Mouse (Mus musculus): Measurements from ENCODE around the gene Dnajc4. TPM values are rescaled to one million over a fixed set of nuclear protein-coding genes. Genes with fewer than 3 reads are reported as not detected.

Dnajc4 gene
- polyA plus RNA-seq (2015; fragmentation: Nextera tagmentation; extraction: Ambion mirVana): 24.2 and 25.9 TPM in 2 replicates

DNA sequence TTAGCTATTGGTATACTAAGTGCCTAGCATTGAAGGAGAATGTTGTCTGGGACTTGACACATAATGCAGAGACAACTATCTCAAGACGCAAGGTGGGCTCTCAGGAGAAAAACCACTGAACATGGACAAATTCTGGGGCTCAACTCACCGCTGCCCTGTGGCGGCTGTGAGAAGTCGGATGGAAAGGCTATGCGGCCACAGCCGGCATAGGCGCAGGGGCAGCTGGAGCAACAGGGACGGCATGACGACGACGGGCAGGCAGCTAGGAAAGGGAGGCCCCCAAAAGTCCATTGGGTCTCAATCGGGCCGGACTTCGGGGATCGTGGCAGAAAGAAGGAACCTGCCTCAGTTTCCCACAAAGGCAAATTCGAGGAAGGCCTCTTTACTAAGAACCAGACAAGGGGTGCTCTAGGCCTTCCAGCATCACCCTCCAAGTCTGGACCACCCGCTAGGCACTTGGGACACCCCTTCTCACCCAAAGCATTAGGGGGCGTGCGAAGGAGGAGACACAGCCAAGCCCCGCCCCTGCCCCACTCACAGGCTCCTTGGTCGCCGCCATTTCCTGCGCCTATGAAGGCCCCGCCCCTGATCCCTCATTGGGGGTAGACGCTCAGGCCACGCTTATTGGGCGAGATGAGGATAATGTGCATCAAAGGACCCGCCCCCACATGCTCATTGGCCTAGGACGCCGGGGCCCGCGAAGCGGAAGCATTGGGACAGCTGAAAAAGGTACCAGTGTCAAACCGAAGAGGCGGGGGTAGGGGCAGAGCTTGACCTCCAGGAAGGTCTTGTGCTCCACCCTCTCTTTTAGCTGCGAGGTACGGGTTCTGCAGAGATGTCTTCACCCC, at the start of gene Dnajc4:
Gene Dnajc4, minus strand, starts transcription at position 562 of the 848 bp plus-strand sequence.
- H3K4me2 ChIP-seq: peak within 1 kb of the TSS; percentile 89
- ATAC-seq (ENCODE audit: low FRiP score): peak; percentile 94
- peak within 1 kb of the TSS; percentile 61 for H3K27ac ChIP-seq
- H3K27me3 ChIP-seq: no peaks in the 10 kb centered on the region
- peak within 1 kb of the TSS; percentile 55 for H3K4me3 ChIP-seq
- H3K36me3 ChIP-seq: no peaks in the 10 kb centered on the region
- peaks cover 53% of the 10 kb centered on the region for H3K4me1 ChIP-seq (replicated peaks)
- 1% methylated on average over 37 of the region's 37 CpGs for WGBS
- H3K9me3 ChIP-seq: no peaks in the 10 kb centered on the region
- peak within 1 kb of the TSS; percentile 75 for H3K9ac ChIP-seq

DNA sequence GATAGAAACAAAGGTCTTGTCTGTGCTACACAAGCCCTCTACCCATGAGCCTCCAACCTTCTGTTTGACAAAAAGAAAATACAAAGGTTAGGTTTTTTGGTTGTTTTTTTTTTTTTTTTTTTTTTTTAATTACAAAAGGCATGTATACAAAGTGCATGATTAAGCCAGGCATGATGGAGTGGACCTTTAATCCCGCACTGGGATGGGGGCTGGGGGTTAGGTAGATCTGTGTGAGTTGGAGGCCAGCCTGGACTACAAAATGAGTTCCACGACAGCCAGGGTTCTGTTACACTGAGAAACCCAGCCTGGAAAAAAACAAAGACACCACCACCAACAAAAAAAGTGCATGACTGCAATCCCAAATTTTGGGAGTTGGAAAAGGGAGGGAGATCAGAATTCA, 48.8 kb upstream of the Dnajc4 start:
- ATAC-seq (ENCODE audit: low FRiP score): no peak
- no peaks in the 10 kb centered on the region for H3K27me3 ChIP-seq
- peak overlapping the region; percentile 81 for H3K4me2 ChIP-seq
- peak overlapping the region; percentile 85; the same call in 1 of the 2 replicates for H3K9ac ChIP-seq
- H3K4me1 ChIP-seq (replicated peaks): peaks cover 38% of the 10 kb centered on the region
- H3K36me3 ChIP-seq: peaks cover 6% of the 10 kb centered on the region
- WGBS: 91% methylated on average over 2 of the region's 2 CpGs
- H3K27ac ChIP-seq: peak overlapping the region; percentile 96
- H3K9me3 ChIP-seq: no peaks in the 10 kb centered on the region
- H3K4me3 ChIP-seq: peak overlapping the region; percentile 53

- peak overlapping the region; percentile 85 for H3K9ac ChIP-seq
- peak overlapping the region; percentile 96 for H3K27ac ChIP-seq
- H3K27me3 ChIP-seq: no peaks in the 10 kb centered on the region
- WGBS: 29% methylated on average over 13 of the region's 13 CpGs
- H3K36me3 ChIP-seq: peaks cover 6% of the 10 kb centered on the region
- H3K4me3 ChIP-seq: peak overlapping the region; percentile 53
- ATAC-seq (ENCODE audit: low FRiP score): peak; percentile 0; the same call in 1 of the 2 replicates
- H3K4me2 ChIP-seq: peak overlapping the region; percentile 81
- H3K9me3 ChIP-seq: no peaks in the 10 kb centered on the region
- peaks cover 39% of the 10 kb centered on the region for H3K4me1 ChIP-seq (replicated peaks)
These were observed 48.3 kb upstream of the Dnajc4 start for GRCm38 (mm10) chr19:7040637-7041130.

DNA sequence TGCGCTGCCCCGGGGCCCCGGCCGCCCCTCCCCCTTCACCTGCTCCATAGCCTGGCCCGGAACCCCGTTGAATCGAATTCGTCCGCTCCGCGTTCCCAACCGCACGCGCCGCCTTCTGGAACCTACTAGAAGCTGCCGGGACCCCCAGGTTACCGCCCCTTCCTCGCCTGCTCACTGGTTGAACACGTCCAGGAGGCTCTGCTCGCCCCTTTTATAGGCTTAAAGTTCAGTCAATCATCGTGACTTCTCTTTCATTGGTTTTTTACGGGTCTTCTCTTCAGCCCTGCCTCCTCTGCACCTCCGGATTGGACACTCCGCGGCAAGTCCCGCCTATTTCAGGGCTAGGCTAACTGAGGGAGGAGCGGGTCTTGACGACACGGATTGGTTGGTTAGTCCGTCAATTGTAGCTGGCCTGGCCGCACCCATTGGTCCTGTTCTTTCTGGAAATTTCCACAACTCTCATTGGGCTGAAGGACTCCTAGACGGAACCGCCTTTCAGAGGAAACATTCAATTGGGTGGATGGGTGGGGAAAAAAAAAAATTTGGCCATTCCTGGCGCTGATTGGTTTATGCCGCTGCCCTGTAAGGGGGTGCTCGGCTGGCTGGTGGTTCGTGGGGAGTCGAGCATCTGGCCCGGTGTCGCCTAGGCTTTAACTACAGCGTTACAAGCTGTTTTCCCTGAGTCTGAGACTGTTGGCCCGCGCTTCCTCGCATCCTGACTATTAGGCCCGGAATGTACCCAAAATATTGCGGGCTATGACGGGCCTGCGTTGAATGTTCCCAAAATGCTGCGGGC, 47.7 kb upstream of the Dnajc4 start, which contains the start of gene Stip1:
Gene Stip1, minus strand, starts transcription at position 127 of the 796 bp plus-strand sequence.
- peak within 1 kb of the TSS; percentile 96 for H3K27ac ChIP-seq
- ATAC-seq (ENCODE audit: low FRiP score): peak; percentile 99
- WGBS: under 1% methylated on average over 45 of the region's 49 CpGs
- no peaks in the 10 kb centered on the region for H3K27me3 ChIP-seq
- H3K4me3 ChIP-seq: peak within 1 kb of the TSS; percentile 92
- no peaks in the 10 kb centered on the region for H3K9me3 ChIP-seq
- H3K4me2 ChIP-seq: peak within 1 kb of the TSS; percentile 81
- H3K36me3 ChIP-seq: peaks cover 13% of the 10 kb centered on the region
- H3K9ac ChIP-seq: peak within 1 kb of the TSS; percentile 96
- peaks cover 39% of the 10 kb centered on the region for H3K4me1 ChIP-seq (replicated peaks)

DNA sequence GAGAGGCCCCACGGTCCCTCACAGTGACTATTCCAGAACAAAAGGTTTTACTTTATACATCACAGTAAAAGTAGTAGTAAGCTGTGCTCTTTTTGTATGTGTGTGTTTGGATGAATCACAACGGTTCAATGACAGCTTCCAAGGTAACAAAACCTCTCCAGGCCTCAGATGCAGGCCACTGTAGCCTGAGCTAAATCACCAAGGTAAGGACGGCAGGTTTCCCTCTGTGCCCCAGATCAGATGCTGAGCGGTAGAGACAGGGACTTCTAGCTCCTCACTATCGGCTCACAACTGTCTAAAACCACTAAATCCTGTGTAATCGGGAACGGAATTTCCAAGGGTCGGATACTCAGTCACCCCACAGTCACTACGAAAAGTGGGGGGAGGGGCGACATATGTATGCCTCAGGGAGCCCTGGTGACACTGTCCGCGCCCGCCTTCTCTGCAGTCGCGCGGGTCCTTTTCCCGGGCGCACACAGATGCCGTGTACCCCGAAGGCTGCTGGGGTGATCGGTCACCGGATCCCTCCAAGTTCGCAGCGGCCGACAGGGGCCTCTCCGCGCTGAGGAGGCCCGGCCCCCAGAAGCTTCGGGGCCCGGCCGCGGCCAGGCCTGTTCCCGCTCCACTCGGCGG, 46.8 kb upstream of the Dnajc4 start:
- peaks cover 39% of the 10 kb centered on the region for H3K4me1 ChIP-seq (replicated peaks)
- H3K4me3 ChIP-seq: peak overlapping the region; percentile 92
- H3K27ac ChIP-seq: peak overlapping the region; percentile 95
- H3K9ac ChIP-seq: peak overlapping the region; percentile 96
- no peaks in the 10 kb centered on the region for H3K9me3 ChIP-seq
- H3K4me2 ChIP-seq: peak overlapping the region; percentile 81
- 1% methylated on average over 31 of the region's 35 CpGs for WGBS
- peaks cover 20% of the 10 kb centered on the region for H3K36me3 ChIP-seq
- peak; percentile 30 for ATAC-seq (ENCODE audit: low FRiP score)
- H3K27me3 ChIP-seq: no peaks in the 10 kb centered on the region

DNA sequence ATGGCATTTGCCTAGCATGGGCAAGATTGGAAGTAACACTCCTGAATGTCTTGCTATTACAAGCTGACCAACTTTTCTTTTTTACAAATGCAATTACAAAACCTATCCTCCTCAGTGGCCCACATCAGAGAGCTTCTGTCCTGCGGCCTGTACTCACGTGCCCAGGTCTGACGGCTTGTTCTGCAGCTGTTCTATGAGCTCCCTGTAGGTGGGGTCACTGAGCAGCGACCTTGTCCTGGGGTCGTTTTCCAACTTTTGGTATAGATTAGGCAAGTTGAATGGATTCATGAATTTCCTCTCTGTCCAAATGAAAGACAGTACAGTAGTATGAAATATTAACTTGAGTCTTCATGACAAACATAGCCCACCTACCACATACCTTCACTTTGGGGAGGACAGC, 41.6 kb upstream of the Dnajc4 start:
- Histone ChIP-seq H3K9ac (no peak overlapping the region), H3K36me3 (peaks cover 70% of the 10 kb centered on the region), H3K4me3 (no peak overlapping the region), H3K9me3 (no peaks in the 10 kb centered on the region), H3K4me1 (replicated peaks) (peaks cover 29% of the 10 kb centered on the region), H3K4me2 (no peak overlapping the region), H3K27ac (no peak overlapping the region), H3K27me3 (no peaks in the 10 kb centered on the region)
- WGBS: 93% methylated on average over 5 of the region's 5 CpGs
- no peak for ATAC-seq (ENCODE audit: low FRiP score)

GRCm38 (mm10) chr19:7029531-7029930, 37.2 kb upstream of the Dnajc4 start:
- Histone ChIP-seq H3K4me2 (no peak overlapping the region), H3K27ac (no peak overlapping the region), H3K9me3 (no peaks in the 10 kb centered on the region), H3K36me3 (peaks cover 98% of the 10 kb centered on the region), H3K27me3 (no peaks in the 10 kb centered on the region), H3K4me3 (no peak overlapping the region), H3K9ac (no peak overlapping the region), H3K4me1 (replicated peaks) (no peaks in the 10 kb centered on the region)
- 98% methylated on average over 5 of the region's 5 CpGs for WGBS
- ATAC-seq (ENCODE audit: low FRiP score): no peak

DNA sequence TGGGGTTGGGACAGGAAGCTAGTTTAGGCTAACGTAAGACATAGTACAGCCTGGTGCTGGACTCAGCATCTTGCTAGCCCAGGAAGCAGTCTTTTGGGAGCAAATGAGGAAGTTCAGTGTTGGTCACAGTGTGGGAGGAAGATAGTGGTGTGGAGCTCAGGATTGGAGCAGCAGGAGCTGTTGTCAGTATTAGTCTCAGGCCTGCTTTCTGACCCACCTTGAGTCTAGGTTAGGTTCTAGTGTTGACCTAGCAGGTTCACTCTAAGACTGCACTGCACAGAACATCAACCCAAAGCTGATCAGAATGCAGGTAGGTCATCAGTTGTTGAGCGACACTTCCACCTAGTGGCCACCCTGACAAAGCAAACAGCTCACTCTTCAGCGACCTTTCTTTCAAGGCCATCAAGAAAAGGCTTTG, 27.9 kb upstream of the Dnajc4 start:
- Histone ChIP-seq H3K9me3 (no peaks in the 10 kb centered on the region), H3K9ac (no peak overlapping the region), H3K4me1 (replicated peaks) (no peaks in the 10 kb centered on the region), H3K36me3 (peaks cover 86% of the 10 kb centered on the region), H3K4me2 (no peak overlapping the region), H3K27ac (no peak overlapping the region; the same call in 1 of the 2 replicates), H3K4me3 (no peak overlapping the region), H3K27me3 (no peaks in the 10 kb centered on the region)
- ATAC-seq (ENCODE audit: low FRiP score): no peak
- WGBS: 54% methylated on average over 3 of the region's 3 CpGs

DNA sequence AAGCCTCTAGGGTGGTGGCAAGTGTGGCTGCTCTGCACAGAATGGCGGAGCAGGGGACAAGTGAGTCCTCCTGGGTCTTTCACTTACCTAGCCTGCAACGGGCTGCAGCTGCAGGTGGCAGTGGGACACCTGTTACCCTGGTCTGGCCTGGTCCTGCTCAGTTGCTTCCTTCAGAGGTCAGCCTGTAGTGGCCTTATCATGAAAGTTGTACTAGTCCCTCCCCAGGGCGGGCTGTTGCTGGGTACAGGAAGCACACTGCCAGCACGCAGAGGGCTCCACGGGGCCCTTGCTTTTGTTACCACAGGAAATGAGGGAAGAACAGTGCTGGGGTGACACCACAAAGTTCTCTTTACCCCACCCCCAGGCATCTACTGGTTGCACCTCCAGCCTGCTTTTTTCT, 26.8 kb upstream of the Dnajc4 start, which contains the start of gene Fermt3:
Gene Fermt3, minus strand, starts transcription at position 279 of the 400 bp plus-strand sequence.
- H3K4me3 ChIP-seq: no peak within 1 kb of the TSS
- H3K9me3 ChIP-seq: no peaks in the 10 kb centered on the region
- H3K36me3 ChIP-seq: peaks cover 82% of the 10 kb centered on the region
- H3K27ac ChIP-seq: no peak within 1 kb of the TSS; the same call in 1 of the 2 replicates
- H3K4me1 ChIP-seq (replicated peaks): no peaks in the 10 kb centered on the region
- ATAC-seq (ENCODE audit: low FRiP score): no peak
- H3K9ac ChIP-seq: no peak within 1 kb of the TSS
- 86% methylated on average over 5 of the region's 5 CpGs for WGBS
- no peak within 1 kb of the TSS for H3K4me2 ChIP-seq
- H3K27me3 ChIP-seq: no peaks in the 10 kb centered on the region

- Histone ChIP-seq H3K9ac (no peak overlapping the region), H3K4me2 (no peak overlapping the region)
- 93% methylated on average over 11 of the region's 11 CpGs for WGBS
These were observed 26.2 kb upstream of the Dnajc4 start for GRCm38 (mm10) chr19:7018546-7018945.

GRCm38 (mm10) chr19:7017541-7018457, 25.4 kb upstream of the Dnajc4 start:
- Histone ChIP-seq H3K4me2 (no peak overlapping the region), H3K36me3 (peaks cover 82% of the 10 kb centered on the region), H3K4me1 (replicated peaks) (no peaks in the 10 kb centered on the region), H3K4me3 (no peak overlapping the region), H3K9me3 (no peaks in the 10 kb centered on the region), H3K27ac (no peak overlapping the region), H3K9ac (no peak overlapping the region), H3K27me3 (no peaks in the 10 kb centered on the region)
- 84% methylated on average over 12 of the region's 12 CpGs for WGBS
- ATAC-seq (ENCODE audit: low FRiP score): no peak

More at GRCm38 (mm10) chr19:7018546-7018945, 26.2 kb upstream of the Dnajc4 start:
- no peaks in the 10 kb centered on the region for H3K4me1 ChIP-seq (replicated peaks)
- ATAC-seq (ENCODE audit: low FRiP score): no peak
- H3K27me3 ChIP-seq: no peaks in the 10 kb centered on the region
- H3K36me3 ChIP-seq: peaks cover 83% of the 10 kb centered on the region
- H3K27ac ChIP-seq: no peak overlapping the region
- H3K4me3 ChIP-seq: no peak overlapping the region
- H3K9me3 ChIP-seq: no peaks in the 10 kb centered on the region
